Mouse (Mus musculus) embryonic fibroblast, embryonic 13.5 days (primary cell): ENCODE results near the gene Tpcn1. TPM values are rescaled to one million over a fixed set of nuclear protein-coding genes. Genes with fewer than 3 reads are reported as not detected.
A peak's percentile ranks its signal among the peaks of the same experiment; 100 is the strongest.

ENCODE experiments used
- H3K27ac ChIP-seq: 2 replicates; pipeline ENCODE4 v1.5.1; 2012; ENCODE audit warnings: low read length, control low read depth, inconsistent platforms; ENCODE audit not compliant: insufficient read depth
- H3K4me1 ChIP-seq: 2 replicates; pipeline ENCODE4 v1.6.1; 2011; ENCODE audit warnings: low read length; ENCODE audit not compliant: control insufficient read depth, insufficient read depth
- H3K4me3 ChIP-seq: 2 replicates; pipeline ENCODE4 v1.5.1; 2011; ENCODE audit warnings: mild to moderate bottlenecking, control low read depth, low read length; ENCODE audit not compliant: insufficient read depth
- CTCF ChIP-seq: IDR thresholded peaks from 2 replicates; pipeline ENCODE4 v1.5.1; 2011; ENCODE audit warnings: mild to moderate bottlenecking, control low read depth, low read length, moderate library complexity, borderline replicate concordance; ENCODE audit not compliant: insufficient read depth
- POLR2A ChIP-seq: IDR thresholded peaks from 2 replicates; pipeline ENCODE4 v1.6.1; 2011; ENCODE audit warnings: low read depth, mild to moderate bottlenecking, control low read depth, low read length, moderate library complexity
- polyA plus RNA-seq: library from polyadenylated mRNA; stranded (reverse); fragments of >200 nt; gene quantifications from 2 replicates; pipeline ENCODE4 v1.2.4, GENCODE M21; 2011; ENCODE audit warnings: low read depth; ENCODE audit not compliant: missing spikeins, insufficient read length

Tpcn1 gene
- polyA plus RNA-seq, 1 experiment, result 22.2 TPM

DNA sequence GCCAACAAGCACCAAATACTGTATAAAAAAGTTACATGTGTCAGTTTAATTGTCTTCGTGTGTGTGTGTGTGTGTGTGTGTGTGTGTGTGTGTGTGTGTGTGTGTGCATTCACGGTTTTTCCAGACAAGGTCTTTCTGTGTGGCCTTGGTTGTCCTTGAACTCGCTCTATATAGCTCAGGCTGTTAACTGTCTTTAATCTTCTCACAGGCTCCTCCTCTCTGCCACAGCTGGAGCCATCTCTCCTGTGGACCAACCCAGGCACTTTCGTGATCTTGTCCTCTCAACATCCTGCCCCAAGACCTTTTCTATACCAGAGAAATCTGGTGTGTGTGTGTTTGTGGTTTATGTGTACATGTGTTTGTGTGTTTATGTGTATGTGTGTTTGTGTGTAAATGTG, 24.6 kb downstream of the Tpcn1 start:
- Histone ChIP-seq H3K4me3 (no peak overlapping the region), H3K27ac (peak overlapping the region; percentile 60), H3K4me1 (peaks cover 24% of the 10 kb centered on the region)
- no peak for TF ChIP-seq POLR2A
- no peak for TF ChIP-seq CTCF

- Histone ChIP-seq H3K4me1 (peaks cover 24% of the 10 kb centered on the region), H3K27ac (peak overlapping the region; percentile 75), H3K4me3 (no peak overlapping the region)
- TF ChIP-seq POLR2A (0 out of 2 replicates have a peak, but pooled peaks have one; percentile 11), CTCF (no peak)
Observed at GRCm38 (mm10) chr5:120562956-120563913, 25.2 kb downstream of the Tpcn1 start.

DNA sequence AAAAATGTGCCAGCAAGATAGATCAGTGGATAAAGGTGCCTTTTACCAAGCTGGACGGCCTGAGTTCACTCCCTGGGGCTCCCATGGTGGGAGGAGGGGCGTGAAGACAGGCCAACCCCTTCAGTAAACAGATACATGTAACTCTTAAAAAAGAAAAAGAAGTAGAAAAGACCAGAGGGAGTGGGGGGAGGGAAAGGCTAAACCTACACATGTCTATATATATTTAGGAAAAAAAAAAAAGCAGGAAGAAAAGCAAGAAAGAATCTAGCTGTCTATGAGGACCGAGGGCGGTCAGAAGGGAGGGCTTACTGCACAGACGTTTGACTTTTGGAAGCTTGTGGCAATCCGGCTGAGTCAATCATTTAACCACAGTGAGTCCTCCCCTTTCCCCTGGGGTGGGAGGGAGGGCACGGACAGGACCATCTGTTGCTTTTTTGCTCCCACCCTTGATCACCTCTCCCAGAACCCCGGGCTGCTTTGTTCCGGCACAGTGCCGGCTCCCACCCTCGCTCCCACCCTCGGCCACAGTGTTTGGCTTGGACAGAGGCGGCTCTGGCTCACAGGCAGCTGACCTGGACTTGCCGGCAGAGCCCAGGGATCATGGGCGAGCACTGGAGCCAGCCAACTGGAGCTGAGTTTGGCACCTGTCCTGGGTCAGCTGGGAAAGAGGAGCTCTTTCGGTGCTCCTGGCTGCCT, 27.7 kb downstream of the Tpcn1 start:
- 0 out of 2 replicates have a peak overlapping the region, but pooled peaks have one; percentile 24 for H3K4me3 ChIP-seq
- H3K27ac ChIP-seq, result peak overlapping the region; percentile 87
- TF ChIP-seq POLR2A, result no peak
- TF ChIP-seq CTCF, result no peak
- peaks cover 11% of the 10 kb centered on the region for H3K4me1 ChIP-seq

GRCm38 (mm10) chr5:120560129-120560615, 28.3 kb downstream of the Tpcn1 start:
- TF ChIP-seq CTCF, result no peak
- TF ChIP-seq POLR2A, result no peak
- Histone ChIP-seq H3K4me1 (peaks cover 11% of the 10 kb centered on the region), H3K4me3 (peak overlapping the region; percentile 24; the same call in 1 of the 2 replicates), H3K27ac (peak overlapping the region; percentile 87)

DNA sequence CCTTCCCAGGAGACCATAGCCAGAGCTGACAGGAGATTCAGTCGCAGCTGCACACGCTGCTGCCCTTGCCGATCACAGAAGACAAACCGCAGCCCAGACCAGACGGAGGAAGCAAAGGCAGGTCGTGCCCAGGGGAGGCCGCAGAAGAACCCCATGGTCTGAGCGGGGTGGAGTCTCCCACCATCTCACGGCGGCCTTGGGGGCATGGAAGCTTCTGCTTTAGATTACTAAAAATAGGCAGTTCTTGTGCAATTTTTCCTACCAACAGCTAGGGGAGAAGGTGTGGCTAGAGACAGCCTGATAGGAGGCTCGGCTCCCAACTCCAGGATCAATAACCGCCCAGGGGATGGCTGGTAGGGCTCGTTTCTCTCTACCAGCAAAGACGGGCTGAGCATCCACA, 29.7 kb downstream of the Tpcn1 start:
- Histone ChIP-seq H3K27ac (no peak overlapping the region), H3K4me1 (peaks cover 11% of the 10 kb centered on the region), H3K4me3 (no peak overlapping the region)
- no peak for TF ChIP-seq POLR2A
- TF ChIP-seq CTCF, result no peak

DNA sequence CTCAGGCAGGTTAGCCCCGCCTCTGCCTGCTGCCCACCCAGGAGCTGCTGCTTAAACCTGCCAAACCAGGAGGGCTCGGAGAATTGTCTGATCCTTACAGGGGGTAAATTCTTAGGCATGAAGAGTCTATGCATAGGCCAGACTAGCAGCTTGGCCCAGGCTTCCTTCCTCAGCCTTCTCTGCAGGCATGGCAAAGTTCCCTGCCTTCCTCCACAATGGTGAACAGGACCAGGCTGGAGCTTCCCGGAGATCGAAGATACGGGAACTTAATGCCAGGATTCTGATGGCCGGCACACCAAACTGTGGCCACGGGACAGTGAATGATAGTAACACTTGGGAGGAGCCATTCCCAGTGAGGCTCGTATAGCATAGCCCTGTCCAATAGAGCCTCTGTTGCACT, 30.4 kb downstream of the Tpcn1 start:
- H3K27ac ChIP-seq, result no peak overlapping the region
- H3K4me1 ChIP-seq, result peaks cover 8% of the 10 kb centered on the region
- TF ChIP-seq POLR2A (no peak), CTCF (no peak)
- H3K4me3 ChIP-seq, result no peak overlapping the region

- H3K4me1 ChIP-seq, result no peaks in the 10 kb centered on the region; the same call in 1 of the 2 replicates
- H3K27ac ChIP-seq, result no peak overlapping the region
- no peak for TF ChIP-seq POLR2A
- no peak for TF ChIP-seq CTCF
- H3K4me3 ChIP-seq, result no peak overlapping the region
Observed at GRCm38 (mm10) chr5:120555871-120556270, 32.6 kb downstream of the Tpcn1 start.

DNA sequence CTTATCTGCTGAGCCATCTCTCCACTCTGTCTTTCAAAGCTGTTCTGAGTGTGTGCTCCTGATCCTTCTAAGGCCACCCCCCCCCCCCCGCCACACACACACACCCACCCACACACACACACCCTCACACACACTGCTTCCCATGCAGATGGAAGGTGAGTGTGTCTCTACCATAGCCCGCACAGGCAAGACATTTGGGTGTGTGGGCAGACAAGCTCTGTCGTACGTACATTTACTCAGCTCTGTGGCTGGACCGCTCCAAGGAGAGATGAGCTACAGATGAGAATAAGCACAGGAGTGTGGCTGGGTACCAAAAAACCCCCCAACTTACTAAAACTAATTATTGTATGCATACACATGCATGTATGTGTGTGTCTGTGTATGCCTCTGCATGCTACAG, 37.8 kb downstream of the Tpcn1 start:
- Histone ChIP-seq H3K4me1 (no peaks in the 10 kb centered on the region), H3K4me3 (no peak overlapping the region), H3K27ac (no peak overlapping the region)
- TF ChIP-seq POLR2A (no peak), CTCF (no peak)

GRCm38 (mm10) chr5:120550137-120550536, 38.3 kb downstream of the Tpcn1 start:
- Histone ChIP-seq H3K4me3 (no peak overlapping the region), H3K27ac (no peak overlapping the region)

More at GRCm38 (mm10) chr5:120550137-120550536, 38.3 kb downstream of the Tpcn1 start:
- no peak for TF ChIP-seq POLR2A
- no peak for TF ChIP-seq CTCF
- H3K4me1 ChIP-seq, result no peaks in the 10 kb centered on the region
